Mouse (Mus musculus): ENCODE measurements around the gene Magi1. TPM values are rescaled to one million over a fixed set of nuclear protein-coding genes. Genes with fewer than 3 reads are reported as not detected.
A peak's percentile ranks its signal among the peaks of the same experiment; 100 is the strongest.

Magi1 gene
- polyA plus RNA-seq, 1 experiment from 2014 or later = 22.9 TPM

DNA sequence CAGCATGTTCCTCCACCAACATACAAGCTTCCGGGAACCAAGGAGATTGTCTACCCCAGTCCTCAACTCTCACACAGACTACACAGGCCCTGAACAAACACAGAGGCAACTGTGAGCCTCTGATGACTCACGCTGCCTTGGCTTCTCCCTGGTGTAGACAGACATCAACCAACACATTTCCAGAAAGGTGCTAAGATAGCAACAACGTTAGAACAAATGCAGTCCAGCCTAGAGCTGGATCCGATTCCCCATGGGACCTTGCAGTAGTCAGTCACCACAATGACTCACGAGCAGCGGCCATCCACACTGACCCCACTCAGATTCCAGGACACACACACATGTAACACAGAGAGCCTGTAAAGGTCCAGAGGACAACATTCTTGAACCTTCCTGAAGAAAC is 42.5 kb downstream of the Magi1 start:
- Histone ChIP-seq H3K9ac (ENCODE audit: low read length) (no peak overlapping the region), H3K36me3 (ENCODE audit: control insufficient read depth, insufficient read depth, low read length) (no peaks in the 10 kb centered on the region), H3K27ac (ENCODE audit: low read depth, low read length) (no peak overlapping the region), H3K9me3 (replicated peaks; ENCODE audit: control insufficient read depth, low read length) (no peaks in the 10 kb centered on the region), H3K27me3 (replicated peaks; ENCODE audit: control insufficient read depth, insufficient read depth, low read length) (no peaks in the 10 kb centered on the region), H3K4me3 (ENCODE audit: low read depth, low read length) (no peak overlapping the region), H3K4me2 (ENCODE audit: low read length) (no peak overlapping the region), H3K4me1 (ENCODE audit: control insufficient read depth, insufficient read depth, low read length) (no peaks in the 10 kb centered on the region)
- ATAC-seq = no peak
- 89% methylated on average over 6 of the region's 6 CpGs for WGBS
- no peak for DNase-seq (ENCODE audit: low spot score)

DNA sequence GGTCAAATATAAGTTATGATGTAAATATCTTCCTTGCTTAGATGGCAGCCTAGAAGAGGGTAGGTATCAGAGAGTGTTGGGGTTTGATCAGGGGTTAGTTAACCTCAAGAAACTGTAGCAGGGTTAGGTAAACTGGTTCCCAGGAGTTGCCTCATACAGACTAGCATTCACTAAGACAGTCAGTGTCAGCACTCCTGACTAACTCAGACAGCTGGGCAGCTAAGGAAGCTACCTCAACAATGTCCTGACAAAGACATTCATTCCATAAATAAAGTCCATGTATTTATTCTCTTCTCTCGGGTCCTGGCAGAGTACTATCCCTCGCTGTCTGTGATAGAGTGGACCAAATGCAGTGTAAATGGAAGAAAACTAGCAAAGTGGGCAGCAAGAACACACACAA is 45.1 kb downstream of the Magi1 start:
- ATAC-seq (no peak), DNase-seq (ENCODE audit: low spot score) (no peak)
- no peaks in the 10 kb centered on the region for H3K27me3 ChIP-seq (replicated peaks; ENCODE audit: control insufficient read depth, insufficient read depth, low read length)
- H3K4me2 ChIP-seq (ENCODE audit: low read length) = no peak overlapping the region
- H3K9me3 ChIP-seq (replicated peaks; ENCODE audit: control insufficient read depth, low read length) = no peaks in the 10 kb centered on the region
- H3K4me1 ChIP-seq (ENCODE audit: control insufficient read depth, insufficient read depth, low read length) = no peaks in the 10 kb centered on the region
- H3K9ac ChIP-seq (ENCODE audit: low read length) = no peak overlapping the region
- H3K27ac ChIP-seq (ENCODE audit: low read depth, low read length) = no peak overlapping the region
- WGBS = 80% methylated on average over 2 of the region's 2 CpGs
- H3K4me3 ChIP-seq (ENCODE audit: low read depth, low read length) = no peak overlapping the region
- no peaks in the 10 kb centered on the region for H3K36me3 ChIP-seq (ENCODE audit: control insufficient read depth, insufficient read depth, low read length)

- Histone ChIP-seq H3K9me3 (replicated peaks; ENCODE audit: control insufficient read depth, low read length) (no peaks in the 10 kb centered on the region), H3K36me3 (ENCODE audit: control insufficient read depth, insufficient read depth, low read length) (no peaks in the 10 kb centered on the region), H3K9ac (ENCODE audit: low read length) (no peak overlapping the region), H3K4me1 (ENCODE audit: control insufficient read depth, insufficient read depth, low read length) (no peaks in the 10 kb centered on the region), H3K4me2 (ENCODE audit: low read length) (no peak overlapping the region), H3K4me3 (ENCODE audit: low read depth, low read length) (no peak overlapping the region), H3K27me3 (replicated peaks; ENCODE audit: control insufficient read depth, insufficient read depth, low read length) (no peaks in the 10 kb centered on the region), H3K27ac (ENCODE audit: low read depth, low read length) (no peak overlapping the region)
- DNase-seq (ENCODE audit: low spot score) (no peak), ATAC-seq (no peak)
- WGBS = 82% methylated on average over 2 of the region's 2 CpGs
Observed at GRCm38 (mm10) chr6:94236899-94237298, 46.8 kb downstream of the Magi1 start.

DNA sequence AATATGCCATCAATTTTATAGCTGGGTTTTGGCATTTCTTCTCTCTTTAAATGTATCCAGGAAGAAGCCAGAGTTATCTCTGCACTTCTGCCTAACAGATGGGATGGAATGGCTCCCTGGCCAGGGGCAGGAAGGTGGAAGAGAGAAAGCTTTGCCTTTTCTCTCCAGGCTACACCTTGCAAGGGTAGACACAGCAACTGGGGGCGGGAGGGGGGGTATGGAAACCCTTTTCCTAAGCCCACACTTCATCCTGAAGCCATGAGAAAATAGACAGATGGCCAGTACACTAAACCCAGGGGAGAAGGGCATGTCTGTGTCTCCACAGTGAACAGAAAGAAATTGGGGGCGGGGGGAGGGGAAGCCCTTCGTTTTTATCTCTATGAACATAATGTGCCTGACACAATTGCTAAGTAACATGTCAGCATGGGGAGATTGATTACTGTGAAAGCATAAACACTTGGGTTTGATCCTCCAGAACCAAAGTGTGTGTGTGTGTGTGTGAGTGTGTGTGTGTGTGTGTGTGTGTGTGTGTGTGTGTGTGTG is 51.4 kb downstream of the Magi1 start:
- H3K9ac ChIP-seq (ENCODE audit: low read length) = no peak overlapping the region
- H3K27me3 ChIP-seq (replicated peaks; ENCODE audit: control insufficient read depth, insufficient read depth, low read length) = no peaks in the 10 kb centered on the region
- 0 out of 2 replicates have a peak, but pooled peaks cover 11% of the 10 kb centered on the region for H3K4me1 ChIP-seq (ENCODE audit: control insufficient read depth, insufficient read depth, low read length)
- no peaks in the 10 kb centered on the region for H3K9me3 ChIP-seq (replicated peaks; ENCODE audit: control insufficient read depth, low read length)
- WGBS = 67% methylated on average over 3 of the region's 3 CpGs
- no peak overlapping the region for H3K27ac ChIP-seq (ENCODE audit: low read depth, low read length)
- no peak overlapping the region for H3K4me3 ChIP-seq (ENCODE audit: low read depth, low read length)
- no peaks in the 10 kb centered on the region for H3K36me3 ChIP-seq (ENCODE audit: control insufficient read depth, insufficient read depth, low read length)
- DNase-seq (ENCODE audit: low spot score) = no peak
- ATAC-seq = no peak
- no peak overlapping the region for H3K4me2 ChIP-seq (ENCODE audit: low read length)

GRCm38 (mm10) chr6:94231831-94232230 is 51.9 kb downstream of the Magi1 start:
- no peak overlapping the region for H3K4me3 ChIP-seq (ENCODE audit: low read depth, low read length)
- ATAC-seq = no peak
- no peaks in the 10 kb centered on the region for H3K9me3 ChIP-seq (replicated peaks; ENCODE audit: control insufficient read depth, low read length)
- no peak overlapping the region for H3K27ac ChIP-seq (ENCODE audit: low read depth, low read length)
- H3K27me3 ChIP-seq (replicated peaks; ENCODE audit: control insufficient read depth, insufficient read depth, low read length) = no peaks in the 10 kb centered on the region
- WGBS = 69% methylated on average over 4 of the region's 4 CpGs
- H3K36me3 ChIP-seq (ENCODE audit: control insufficient read depth, insufficient read depth, low read length) = no peaks in the 10 kb centered on the region
- 0 out of 2 replicates have a peak, but pooled peaks cover 11% of the 10 kb centered on the region for H3K4me1 ChIP-seq (ENCODE audit: control insufficient read depth, insufficient read depth, low read length)
- H3K4me2 ChIP-seq (ENCODE audit: low read length) = no peak overlapping the region
- peak; percentile 18 for DNase-seq (ENCODE audit: low spot score)
- no peak overlapping the region for H3K9ac ChIP-seq (ENCODE audit: low read length)

- H3K4me3 ChIP-seq (ENCODE audit: low read depth, low read length) = no peak overlapping the region
- no peak for ATAC-seq
- no peaks in the 10 kb centered on the region for H3K27me3 ChIP-seq (replicated peaks; ENCODE audit: control insufficient read depth, insufficient read depth, low read length)
- WGBS = 4% methylated on average over 7 of the region's 7 CpGs
- no peak overlapping the region for H3K9ac ChIP-seq (ENCODE audit: low read length)
- H3K4me2 ChIP-seq (ENCODE audit: low read length) = no peak overlapping the region
- H3K4me1 ChIP-seq (ENCODE audit: control insufficient read depth, insufficient read depth, low read length) = 0 out of 2 replicates have a peak, but pooled peaks cover 11% of the 10 kb centered on the region
- H3K36me3 ChIP-seq (ENCODE audit: control insufficient read depth, insufficient read depth, low read length) = no peaks in the 10 kb centered on the region
- H3K27ac ChIP-seq (ENCODE audit: low read depth, low read length) = no peak overlapping the region
- H3K9me3 ChIP-seq (replicated peaks; ENCODE audit: control insufficient read depth, low read length) = no peaks in the 10 kb centered on the region
- DNase-seq (ENCODE audit: low spot score) = no peak
Observed at GRCm38 (mm10) chr6:94231367-94231766, 52.4 kb downstream of the Magi1 start.

- 60% methylated on average over 3 of the region's 3 CpGs for WGBS
- H3K4me3 ChIP-seq (ENCODE audit: low read depth, low read length) = no peak overlapping the region
- 0 out of 2 replicates have a peak, but pooled peaks cover 11% of the 10 kb centered on the region for H3K4me1 ChIP-seq (ENCODE audit: control insufficient read depth, insufficient read depth, low read length)
- H3K4me2 ChIP-seq (ENCODE audit: low read length) = no peak overlapping the region
- no peak overlapping the region for H3K9ac ChIP-seq (ENCODE audit: low read length)
- ATAC-seq = no peak
- H3K27me3 ChIP-seq (replicated peaks; ENCODE audit: control insufficient read depth, insufficient read depth, low read length) = no peaks in the 10 kb centered on the region
- DNase-seq (ENCODE audit: low spot score) = no peak
- H3K36me3 ChIP-seq (ENCODE audit: control insufficient read depth, insufficient read depth, low read length) = no peaks in the 10 kb centered on the region
- no peaks in the 10 kb centered on the region for H3K9me3 ChIP-seq (replicated peaks; ENCODE audit: control insufficient read depth, low read length)
- H3K27ac ChIP-seq (ENCODE audit: low read depth, low read length) = no peak overlapping the region
Observed at GRCm38 (mm10) chr6:94230918-94231317, 52.8 kb downstream of the Magi1 start.

DNA sequence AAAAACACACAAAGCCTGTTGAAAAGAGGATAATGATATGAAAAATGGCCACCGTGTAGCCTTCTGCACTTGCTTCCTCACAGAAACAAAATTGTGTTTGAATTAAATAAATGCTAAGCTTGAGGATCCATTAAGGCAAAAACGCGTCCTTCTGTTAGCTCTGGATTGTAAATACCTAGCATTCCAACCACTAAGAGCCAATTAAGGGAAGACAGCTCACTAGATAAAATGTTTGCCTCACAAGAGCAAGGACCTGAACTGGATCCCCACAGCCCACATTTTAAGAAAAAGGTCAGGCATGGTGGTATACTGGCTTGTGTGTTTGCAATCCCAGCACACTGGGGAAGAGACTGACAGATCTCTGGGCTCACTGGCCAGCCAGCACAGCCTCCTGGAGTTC is 53.6 kb downstream of the Magi1 start:
- ATAC-seq = no peak
- H3K4me1 ChIP-seq (ENCODE audit: control insufficient read depth, insufficient read depth, low read length) = 0 out of 2 replicates have a peak, but pooled peaks cover 11% of the 10 kb centered on the region
- no peaks in the 10 kb centered on the region for H3K27me3 ChIP-seq (replicated peaks; ENCODE audit: control insufficient read depth, insufficient read depth, low read length)
- no peak overlapping the region for H3K4me3 ChIP-seq (ENCODE audit: low read depth, low read length)
- H3K9me3 ChIP-seq (replicated peaks; ENCODE audit: control insufficient read depth, low read length) = no peaks in the 10 kb centered on the region
- no peaks in the 10 kb centered on the region for H3K36me3 ChIP-seq (ENCODE audit: control insufficient read depth, insufficient read depth, low read length)
- H3K27ac ChIP-seq (ENCODE audit: low read depth, low read length) = no peak overlapping the region
- no peak for DNase-seq (ENCODE audit: low spot score)
- H3K9ac ChIP-seq (ENCODE audit: low read length) = no peak overlapping the region
- H3K4me2 ChIP-seq (ENCODE audit: low read length) = no peak overlapping the region
- 73% methylated on average over 3 of the region's 3 CpGs for whole genome bisulfite sequencing

DNA sequence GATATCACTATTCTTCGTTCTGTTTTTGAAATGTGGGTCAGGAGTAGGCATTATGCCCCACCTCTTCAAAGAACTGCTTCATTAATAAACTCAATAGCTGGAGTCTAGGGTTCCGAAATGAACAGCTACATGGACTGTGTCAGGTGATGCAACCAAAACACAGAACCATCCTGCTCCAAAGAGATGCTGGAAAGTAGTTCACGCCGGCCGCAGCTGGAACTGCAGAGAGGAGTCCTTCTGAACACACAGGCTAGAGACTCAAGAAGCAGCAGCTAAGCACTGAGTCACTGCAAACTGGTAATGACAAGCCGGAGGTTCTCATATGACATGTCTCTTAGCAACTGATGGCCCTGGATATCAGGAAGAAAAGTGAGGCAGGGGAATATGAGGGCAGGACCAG is 57.5 kb downstream of the Magi1 start:
- ATAC-seq = no peak
- Histone ChIP-seq H3K4me1 (ENCODE audit: control insufficient read depth, insufficient read depth, low read length) (0 out of 2 replicates have a peak, but pooled peaks cover 9% of the 10 kb centered on the region), H3K9ac (ENCODE audit: low read length) (no peak overlapping the region), H3K4me3 (ENCODE audit: low read depth, low read length) (no peak overlapping the region), H3K27me3 (replicated peaks; ENCODE audit: control insufficient read depth, insufficient read depth, low read length) (no peaks in the 10 kb centered on the region), H3K27ac (ENCODE audit: low read depth, low read length) (no peak overlapping the region), H3K9me3 (replicated peaks; ENCODE audit: control insufficient read depth, low read length) (no peaks in the 10 kb centered on the region), H3K4me2 (ENCODE audit: low read length) (no peak overlapping the region), H3K36me3 (ENCODE audit: control insufficient read depth, insufficient read depth, low read length) (no peaks in the 10 kb centered on the region)
- 86% methylated on average over 6 of the region's 6 CpGs for WGBS
- no peak for DNase-seq (ENCODE audit: low spot score)
